Mouse (Mus musculus) layer of hippocampus, adult 9-11 months (tissue): ENCODE measurements around the gene Gmds.

ENCODE experiments used
- DNase-seq: peaks from one replicate; pipeline ENCODE4 v3.0.0; 2022

Gmds gene

GRCm38 (mm10) chr13:32024822-32025221 lies 313.7 kb downstream of the Gmds start:
- no peak for DNase-seq

DNA sequence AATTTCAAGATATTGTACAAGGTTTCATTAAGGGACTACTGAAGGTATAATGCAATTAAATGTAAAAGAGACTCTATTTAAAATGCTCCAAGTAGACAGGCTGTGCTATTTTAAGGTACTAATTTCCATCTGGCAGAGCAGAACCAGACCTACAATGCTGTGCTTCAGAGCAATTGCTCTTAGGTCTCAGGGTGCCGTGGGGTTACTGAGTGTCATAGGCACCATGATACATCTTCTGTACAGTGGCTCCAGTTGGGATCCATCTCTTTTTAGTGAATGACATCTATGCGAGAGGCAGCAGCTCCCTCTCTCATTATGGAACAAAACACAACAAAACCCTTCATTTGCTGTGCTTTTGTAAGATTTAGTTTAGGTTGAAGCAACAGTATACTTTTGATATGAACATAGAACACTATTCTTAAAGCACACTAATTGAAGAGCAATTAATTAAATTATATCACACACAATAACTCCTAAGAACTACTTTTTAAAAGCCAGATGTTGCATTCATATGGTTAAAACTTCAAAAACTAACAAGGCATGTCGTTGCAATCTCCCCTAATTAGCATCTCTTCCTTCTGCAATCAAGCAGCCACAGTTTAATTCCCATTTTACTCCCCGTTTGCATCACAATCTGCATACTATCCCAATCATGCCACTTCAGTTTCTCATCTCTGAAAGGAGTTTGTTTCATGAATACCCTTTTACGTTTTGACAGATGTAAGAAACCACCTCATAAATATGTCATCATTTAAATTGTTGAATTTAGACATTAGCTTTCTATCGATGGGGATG lies 317.9 kb downstream of the Gmds start:
- DNase-seq: no peak

GRCm38 (mm10) chr13:32019256-32019620 lies 319.3 kb downstream of the Gmds start:
- no peak for DNase-seq

DNA sequence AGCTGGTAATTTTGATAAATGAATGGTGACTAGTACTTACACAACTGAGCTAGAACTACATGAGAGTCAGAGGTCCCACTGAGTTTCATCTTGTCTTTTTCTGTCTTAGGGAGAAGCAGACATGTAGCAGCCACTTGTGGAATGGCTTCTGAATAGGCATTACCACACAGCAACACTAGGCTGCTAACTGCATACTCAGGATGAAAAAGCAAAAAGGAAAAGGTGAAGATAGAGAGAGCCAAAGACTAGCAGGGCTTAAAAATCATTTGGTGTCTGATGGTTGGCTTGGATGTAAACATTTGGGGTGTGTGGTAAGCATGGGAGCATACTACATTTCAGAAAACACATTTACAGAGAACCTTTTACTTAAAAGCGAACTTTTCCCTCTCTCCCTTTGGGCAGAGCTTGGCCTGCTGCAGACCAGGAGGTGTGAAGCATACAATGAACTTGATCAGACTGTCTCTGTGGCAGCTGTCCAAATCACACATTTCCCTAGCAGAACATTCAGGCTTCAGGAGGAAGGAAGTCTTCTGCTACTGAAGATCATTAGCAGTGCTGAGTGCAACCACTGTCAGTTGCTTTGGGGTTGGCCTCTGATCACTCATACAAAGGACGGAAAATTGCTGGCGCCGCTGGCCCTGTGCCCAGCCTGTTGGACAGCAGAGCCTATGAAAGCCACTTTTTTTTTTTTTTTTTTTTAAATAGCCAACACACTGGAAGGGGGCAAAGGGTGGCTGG lies 319.9 kb downstream of the Gmds start:
- DNase-seq: peak; percentile 39

DNA sequence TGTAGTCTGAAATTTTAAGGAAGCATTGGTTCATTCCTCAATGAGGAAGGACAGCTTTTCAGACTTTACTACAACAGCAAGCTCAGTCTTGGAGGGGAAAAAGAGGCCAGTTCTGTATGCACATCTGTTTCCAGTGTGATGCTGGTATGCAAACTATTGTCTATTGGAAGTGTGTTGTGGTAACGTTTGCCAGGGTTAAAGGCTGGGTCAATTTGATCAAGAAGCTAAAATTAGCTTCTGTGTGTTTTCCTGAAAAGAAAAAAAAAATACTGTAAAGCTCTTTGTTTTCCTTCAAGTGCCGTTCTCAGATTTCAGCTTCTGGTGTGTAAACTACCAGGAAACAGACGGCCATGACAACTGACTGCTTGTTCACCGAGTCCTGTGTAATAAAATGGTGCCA lies 329.7 kb downstream of the Gmds start:
- no peak for DNase-seq

DNA sequence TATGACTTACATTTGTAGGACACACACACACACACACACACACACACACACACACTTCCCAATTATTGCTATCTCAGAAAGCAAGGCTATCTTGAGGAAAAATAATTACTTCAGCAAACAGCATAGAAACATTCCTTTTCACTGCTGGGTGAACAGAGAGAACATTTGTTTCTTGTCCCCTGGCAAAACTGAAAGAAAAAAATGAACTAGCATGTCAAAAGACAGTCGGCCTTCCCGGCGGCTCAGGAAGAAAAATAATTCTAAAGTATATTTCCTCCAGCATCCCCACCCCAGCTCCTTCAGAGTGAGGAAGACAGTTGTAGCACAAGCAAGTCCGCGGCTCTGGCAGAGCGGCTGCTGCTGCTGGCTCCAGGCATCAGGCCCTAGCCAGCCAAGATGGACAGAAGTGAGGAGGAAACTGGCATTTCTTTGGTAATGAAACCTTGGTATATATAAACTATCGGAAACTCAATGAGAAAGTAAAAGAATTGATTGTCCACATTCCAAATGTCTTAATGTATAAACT lies 330.4 kb downstream of the Gmds start:
- DNase-seq: no peak

- no peak for DNase-seq
Measured at GRCm38 (mm10) chr13:31993391-31993790, 345.1 kb downstream of the Gmds start.

DNA sequence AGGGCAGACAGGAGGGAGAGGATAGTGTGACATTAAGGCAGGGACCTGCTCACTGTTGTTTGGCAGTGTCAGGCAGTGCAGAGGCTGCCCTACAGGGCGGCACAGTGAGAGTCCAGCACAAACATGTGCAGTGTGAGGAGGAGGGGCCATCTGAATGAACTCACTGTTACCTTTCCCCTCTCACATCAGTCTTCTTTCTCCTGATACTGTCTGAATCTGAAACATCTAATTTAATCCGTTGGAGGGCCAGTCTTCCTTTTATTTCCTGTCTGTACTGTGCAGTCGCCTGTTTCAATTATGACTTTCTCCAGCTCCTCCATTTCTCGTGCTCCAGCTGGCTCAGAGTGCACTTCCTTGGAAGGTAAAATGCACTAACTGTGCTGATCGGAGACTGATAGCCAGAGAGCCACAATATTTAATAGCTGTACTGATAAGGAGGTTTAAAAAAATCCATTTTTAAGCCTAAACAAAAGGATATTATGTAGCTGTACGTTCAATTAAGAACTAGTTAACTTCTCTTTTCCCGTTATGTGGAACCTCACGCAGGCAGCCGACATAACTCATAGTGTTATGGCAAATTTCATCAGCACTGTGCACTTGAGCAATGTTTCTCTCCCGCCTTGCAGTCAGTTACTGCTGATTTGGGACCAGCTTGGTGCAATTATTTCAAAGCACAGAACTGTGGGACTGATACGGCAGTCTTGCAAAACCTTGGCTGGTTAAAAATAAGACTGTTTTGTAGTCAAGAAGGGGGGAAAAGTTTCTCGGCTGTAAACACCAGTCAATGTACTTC lies 345.9 kb downstream of the Gmds start:
- DNase-seq: no peak

DNA sequence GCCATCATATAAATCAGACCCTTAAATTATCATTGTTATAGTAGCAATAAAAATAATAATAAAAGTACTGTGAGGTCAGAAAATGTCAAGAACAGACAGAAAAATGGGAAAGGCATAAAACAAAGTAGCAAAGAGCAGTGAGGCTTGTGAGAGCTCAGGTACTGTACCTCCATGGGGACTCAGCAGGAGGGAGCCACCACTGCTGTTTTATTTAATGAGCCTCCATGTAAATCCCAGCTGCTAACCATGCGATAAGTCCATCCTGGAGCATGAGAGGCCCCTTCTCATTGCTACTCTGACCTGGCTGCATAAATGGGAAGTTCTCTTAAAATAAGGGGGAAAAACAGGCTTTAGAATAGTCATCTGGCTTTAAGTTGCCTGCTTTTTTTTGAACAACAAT lies 357.3 kb downstream of the Gmds start:
- no peak for DNase-seq

- DNase-seq: no peak
Measured at GRCm38 (mm10) chr13:31978126-31978525, 360.4 kb downstream of the Gmds start.

GRCm38 (mm10) chr13:31974751-31975479 lies 363.6 kb downstream of the Gmds start:
- no peak for DNase-seq

GRCm38 (mm10) chr13:31971040-31971501 lies 367.5 kb downstream of the Gmds start:
- DNase-seq: no peak

- DNase-seq: no peak
Measured at GRCm38 (mm10) chr13:31968272-31968671, 370.3 kb downstream of the Gmds start.

- DNase-seq: no peak
Measured at GRCm38 (mm10) chr13:31966931-31967532, 371.5 kb downstream of the Gmds start.

GRCm38 (mm10) chr13:31960514-31960913 lies 378.0 kb downstream of the Gmds start:
- DNase-seq: no peak

DNA sequence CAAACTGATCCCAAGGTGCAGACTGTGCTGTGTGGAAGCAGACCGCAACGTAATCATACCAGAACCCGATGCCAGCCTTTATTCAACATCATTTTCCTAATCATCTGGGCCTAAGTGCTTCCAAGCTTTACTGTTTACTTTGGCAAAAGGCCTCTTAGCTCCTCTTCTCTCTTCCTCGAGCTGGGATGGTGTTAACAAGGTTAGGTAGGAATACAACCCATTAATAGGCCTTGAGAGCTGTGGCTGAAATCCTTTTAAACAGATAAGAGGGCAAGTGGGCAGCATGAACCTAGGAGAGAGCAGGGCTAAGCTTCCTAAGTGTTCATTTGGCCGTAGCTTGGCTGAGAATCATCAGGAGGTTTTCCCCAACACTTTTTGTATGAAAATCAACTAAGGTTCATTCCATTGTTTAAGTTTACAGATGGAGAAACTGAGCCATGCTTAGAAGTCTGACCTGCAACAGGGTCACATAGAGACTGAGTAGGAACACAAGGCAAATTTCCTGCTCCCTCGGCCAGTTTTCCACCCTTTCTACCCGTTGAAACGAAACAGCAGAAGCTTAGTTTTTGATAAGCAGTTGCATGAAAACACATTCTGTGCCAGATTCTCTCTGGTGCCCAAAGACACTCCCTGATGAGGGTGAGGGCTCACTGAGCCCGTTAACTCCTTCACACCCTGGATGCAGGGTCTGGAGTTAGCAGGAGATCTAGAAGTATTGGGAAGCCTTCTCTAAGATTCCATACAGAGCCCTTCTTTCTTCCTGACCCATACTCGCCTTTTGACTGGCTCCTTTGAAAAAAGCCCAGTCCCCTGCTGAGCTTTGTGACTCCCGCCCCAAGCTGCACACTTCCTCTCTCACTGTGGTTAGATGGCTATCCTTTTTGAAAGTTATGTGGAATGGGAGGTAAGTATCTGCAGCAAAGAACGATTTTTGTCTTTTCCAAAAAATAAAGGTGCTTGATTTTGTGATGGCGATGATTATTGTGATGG lies 379.9 kb downstream of the Gmds start:
- DNase-seq: no peak

DNA sequence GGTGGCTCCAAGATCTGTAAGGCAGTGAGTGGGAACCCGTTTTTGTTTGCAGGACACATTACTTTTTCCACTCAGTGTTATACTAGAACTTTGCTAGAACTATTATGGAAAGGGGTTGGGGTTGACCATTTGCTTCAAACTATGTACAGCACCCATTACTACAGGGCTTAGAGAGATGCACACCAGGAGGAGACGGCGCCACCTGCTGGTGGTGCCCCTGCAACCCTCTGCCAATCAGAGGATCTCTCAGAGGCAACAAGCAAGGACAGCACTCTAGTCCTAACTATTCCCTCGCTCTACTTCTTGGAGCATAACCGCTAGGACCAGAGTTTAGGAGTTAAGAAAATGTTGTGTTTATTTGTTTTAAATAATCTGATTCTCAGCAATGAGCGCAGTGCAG lies 382.0 kb downstream of the Gmds start:
- DNase-seq: peak; percentile 8

DNA sequence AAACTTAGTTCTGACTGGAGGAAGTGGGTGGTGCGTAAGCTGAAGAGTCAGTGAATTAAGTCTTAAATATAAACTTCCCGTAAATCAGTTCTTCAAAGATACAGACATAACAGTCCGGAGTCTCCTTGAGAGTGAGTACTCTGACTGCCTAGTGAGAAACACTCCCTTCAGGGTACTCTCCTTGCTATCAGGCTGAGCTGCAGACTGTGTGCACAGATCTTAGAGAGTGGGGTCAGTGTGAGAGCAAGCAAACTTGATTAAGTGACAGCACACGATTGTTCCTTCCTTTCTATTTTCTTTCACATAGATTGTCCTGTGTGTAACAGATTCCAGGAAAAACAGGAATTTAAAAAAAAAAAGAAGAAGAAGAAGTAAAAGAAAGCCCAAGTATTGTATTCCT lies 382.4 kb downstream of the Gmds start:
- no peak for DNase-seq

DNA sequence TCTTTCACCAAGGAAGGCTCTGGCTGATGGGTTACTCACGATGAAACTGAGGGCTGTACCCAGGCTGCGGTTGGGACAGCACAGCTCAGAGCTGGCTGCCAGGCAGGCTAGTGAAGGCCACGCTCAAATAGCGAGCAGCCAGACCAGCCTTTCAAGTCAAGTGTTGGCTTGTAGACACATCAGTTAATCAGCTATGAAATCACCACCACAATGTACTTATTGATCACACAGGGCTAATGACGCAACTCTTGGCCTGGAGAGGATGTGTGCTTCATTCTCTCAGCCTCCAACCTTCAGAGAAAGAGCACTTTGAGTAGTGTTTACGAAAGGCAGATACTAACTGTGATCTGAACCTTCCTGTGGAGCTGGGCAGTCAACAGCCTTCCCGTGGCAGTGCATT lies 383.4 kb downstream of the Gmds start:
- DNase-seq: peak; percentile 6

DNA sequence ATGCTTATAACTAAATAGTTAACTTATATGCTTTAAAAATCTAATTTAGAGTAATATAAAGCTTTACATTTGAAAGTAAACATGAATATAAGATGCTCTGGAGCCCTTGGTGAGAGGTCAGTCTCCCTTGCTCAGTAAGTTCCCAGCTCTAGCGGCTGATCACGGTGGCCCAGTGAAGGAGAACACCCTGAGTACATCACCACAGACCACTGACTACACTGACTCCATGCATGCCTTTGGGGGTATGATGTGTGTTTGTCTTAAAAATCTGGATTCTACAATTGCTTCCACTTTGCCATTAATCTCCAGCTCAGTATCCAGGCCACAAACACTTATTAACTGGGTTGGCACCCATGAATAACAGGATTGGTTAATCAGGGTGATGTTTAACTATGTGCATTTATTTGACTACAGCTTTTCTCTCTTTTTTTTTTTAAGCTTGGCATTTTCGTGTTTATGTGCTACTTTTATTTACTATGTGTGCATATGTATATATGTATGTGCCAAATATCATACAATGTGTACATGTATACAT lies 393.8 kb downstream of the Gmds start:
- DNase-seq: no peak
